Mouse (Mus musculus): ENCODE data around the gene Olfr101.

GRCm38 (mm10) chr17:37249460-37249859, 54.7 kb downstream of the Olfr101 start:
- TF ChIP-seq POLR2A (IDR thresholded peaks at IDR 0.05; ENCODE audit: insufficient read depth, low read depth, low read length): no peak
- TF ChIP-seq CTCF (IDR thresholded peaks at IDR 0.05; ENCODE audit: insufficient read depth, low read depth, low read length): no peak

All from olfactory bulb, adult 2 months (tissue).